Mouse (Mus musculus) adrenal gland, postnatal 25 days (tissue): ENCODE measurements around the gene Adgrg1. TPM values are rescaled to one million over a fixed set of nuclear protein-coding genes. Genes with fewer than 3 reads are reported as not detected.
"Not testable (repeated sequence)": the region's sequence is repeated elsewhere in the genome, so short reads cannot be mapped to it uniquely, and the experiment has no call there.

ENCODE experiments used
- DNase-seq: peaks from one replicate; pipeline ENCODE4 v3.0.0; 2021; ENCODE audit warnings: mixed read lengths
- total RNA-seq: library from RNA; stranded (reverse); gene quantifications from 2 replicates; pipeline ENCODE4 v1.2.3, GENCODE M21; 2021

The Adgrg1 gene
- total RNA-seq, 1 experiment from 2014 or later: 11.7 TPM

- no peak for DNase-seq
Observed at GRCm38 (mm10) chr8:94996037-94996436, 21.5 kb downstream of the Adgrg1 start.

- DNase-seq: peak; percentile 39
Observed at GRCm38 (mm10) chr8:94996899-94997856, 22.6 kb downstream of the Adgrg1 start.

GRCm38 (mm10) chr8:94997857-94998243, 23.3 kb downstream of the Adgrg1 start:
- DNase-seq: no peak

- no peak for DNase-seq
Observed at GRCm38 (mm10) chr8:94998431-94998830, 23.9 kb downstream of the Adgrg1 start.

GRCm38 (mm10) chr8:94999004-94999403, 24.5 kb downstream of the Adgrg1 start:
- DNase-seq: no peak

GRCm38 (mm10) chr8:94999956-95000355, 25.4 kb downstream of the Adgrg1 start:
- no peak for DNase-seq

- DNase-seq: peak; percentile 47
Observed at GRCm38 (mm10) chr8:95000684-95001083, 26.1 kb downstream of the Adgrg1 start.

GRCm38 (mm10) chr8:95001165-95001564, 26.6 kb downstream of the Adgrg1 start:
- no peak for DNase-seq

GRCm38 (mm10) chr8:95001655-95002054, 27.1 kb downstream of the Adgrg1 start:
- DNase-seq: peak; percentile 73

- no peak for DNase-seq
Observed at GRCm38 (mm10) chr8:95002089-95002655, 27.6 kb downstream of the Adgrg1 start.

- no peak for DNase-seq
Observed at GRCm38 (mm10) chr8:95012442-95012919, 37.9 kb downstream of the Adgrg1 start.

- DNase-seq: no peak
Observed at GRCm38 (mm10) chr8:95015866-95016265, 41.3 kb downstream of the Adgrg1 start.

GRCm38 (mm10) chr8:95016684-95017083, 42.1 kb downstream of the Adgrg1 start:
- DNase-seq: no peak

- DNase-seq: no peak
Observed at GRCm38 (mm10) chr8:95017451-95017850, 42.9 kb downstream of the Adgrg1 start, which contains the start of gene Adgrg3. Gene Adgrg3, plus strand, starts transcription at chr8:95017692.

- DNase-seq: no peak
Observed at GRCm38 (mm10) chr8:95017969-95018635, 43.6 kb downstream of the Adgrg1 start.

GRCm38 (mm10) chr8:95020293-95020777, 45.8 kb downstream of the Adgrg1 start:
- no peak for DNase-seq

GRCm38 (mm10) chr8:95020821-95021220, 46.3 kb downstream of the Adgrg1 start:
- DNase-seq: no peak

- no peak for DNase-seq
Observed at GRCm38 (mm10) chr8:95023201-95023600, 48.6 kb downstream of the Adgrg1 start.

- DNase-seq: no peak
Observed at GRCm38 (mm10) chr8:95024387-95024786, 49.8 kb downstream of the Adgrg1 start.

GRCm38 (mm10) chr8:95025421-95025820, 50.9 kb downstream of the Adgrg1 start:
- no peak for DNase-seq

GRCm38 (mm10) chr8:95028391-95028790, 53.8 kb downstream of the Adgrg1 start:
- not testable (repeated sequence) for DNase-seq

- DNase-seq: peak; percentile 17
Observed at GRCm38 (mm10) chr8:95037106-95037925, 62.8 kb downstream of the Adgrg1 start.
